Mouse (Mus musculus) spleen, embryonic (tissue): ENCODE measurements around the gene Grb7.

Source experiments
- CTCF ChIA-PET: fragments of 350-600 bp; sonication (Branson Sonifier 250); formaldehyde crosslinking; loops from one replicate; lab custom pipeline; 2022; lab: Charles Lee

Gene Grb7

DNA sequence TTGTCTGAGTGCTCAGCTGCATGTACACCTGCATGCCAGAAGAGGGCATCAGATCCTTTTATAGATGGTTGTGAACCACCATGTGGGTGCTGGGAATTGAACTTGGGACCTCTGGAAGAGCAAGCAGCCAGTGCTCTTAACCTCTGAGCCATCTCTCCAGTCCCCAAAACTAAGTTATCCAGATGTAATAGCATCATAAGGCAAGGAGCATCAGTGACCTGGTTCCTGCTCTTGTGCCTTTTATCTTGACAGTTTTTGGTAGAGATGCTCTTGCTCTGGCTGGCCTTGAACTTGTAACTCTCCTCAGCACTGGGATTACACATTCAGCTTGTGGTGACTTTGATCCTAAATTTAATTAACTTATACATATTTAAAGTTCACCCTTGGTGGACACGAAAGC is 2.5 kb upstream of the Grb7 start:
- CTCF ChIA-PET = interaction anchor here (0.5 to 1.3 kb wide), 2 partner anchors 75 to 958 kb away, joined by 3 read pairs; no protein-coding TSS in a partner anchor

DNA sequence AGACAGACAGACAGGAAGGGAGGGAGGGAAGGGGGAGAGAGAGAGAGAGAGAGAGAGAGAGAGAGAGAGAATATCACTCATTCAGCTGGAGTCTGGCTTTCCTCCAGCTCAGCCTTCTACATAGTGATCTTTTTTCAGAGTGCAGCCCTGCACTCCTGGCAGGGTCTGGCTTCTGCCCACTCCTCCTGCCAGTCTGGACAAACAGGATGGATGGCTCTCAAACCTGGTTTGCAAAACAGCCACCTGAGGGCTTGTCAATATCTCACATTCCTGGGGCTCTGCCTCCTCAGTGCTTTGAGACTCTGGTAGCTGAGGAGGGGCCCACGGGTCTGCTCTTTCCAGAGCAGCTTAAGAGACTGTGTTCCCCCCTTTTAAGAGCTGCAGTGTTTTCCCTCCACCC is 956 bp upstream of the Grb7 start:
- CTCF ChIA-PET = no interaction called here

DNA sequence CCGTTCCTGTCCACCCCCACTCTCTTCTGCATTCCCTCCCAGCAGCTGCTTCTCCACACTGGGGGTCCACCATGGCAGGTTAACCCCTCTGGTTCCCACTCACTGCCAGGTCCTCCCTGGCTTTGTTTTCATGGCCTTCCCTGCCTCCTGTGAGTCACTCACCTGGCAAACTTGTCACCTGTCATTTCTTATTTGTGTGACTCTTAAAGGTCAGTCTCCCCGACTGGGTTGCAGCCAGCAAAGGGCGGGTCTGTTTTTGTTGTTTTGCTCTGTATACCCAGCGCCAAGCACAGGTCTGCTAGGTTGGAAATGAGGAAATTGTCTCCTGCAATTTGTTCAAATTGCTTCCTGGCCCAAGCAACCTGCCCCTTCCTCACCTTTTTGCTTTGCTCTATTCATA is 515 bp upstream of the Grb7 start:
- CTCF ChIA-PET = no interaction called here

DNA sequence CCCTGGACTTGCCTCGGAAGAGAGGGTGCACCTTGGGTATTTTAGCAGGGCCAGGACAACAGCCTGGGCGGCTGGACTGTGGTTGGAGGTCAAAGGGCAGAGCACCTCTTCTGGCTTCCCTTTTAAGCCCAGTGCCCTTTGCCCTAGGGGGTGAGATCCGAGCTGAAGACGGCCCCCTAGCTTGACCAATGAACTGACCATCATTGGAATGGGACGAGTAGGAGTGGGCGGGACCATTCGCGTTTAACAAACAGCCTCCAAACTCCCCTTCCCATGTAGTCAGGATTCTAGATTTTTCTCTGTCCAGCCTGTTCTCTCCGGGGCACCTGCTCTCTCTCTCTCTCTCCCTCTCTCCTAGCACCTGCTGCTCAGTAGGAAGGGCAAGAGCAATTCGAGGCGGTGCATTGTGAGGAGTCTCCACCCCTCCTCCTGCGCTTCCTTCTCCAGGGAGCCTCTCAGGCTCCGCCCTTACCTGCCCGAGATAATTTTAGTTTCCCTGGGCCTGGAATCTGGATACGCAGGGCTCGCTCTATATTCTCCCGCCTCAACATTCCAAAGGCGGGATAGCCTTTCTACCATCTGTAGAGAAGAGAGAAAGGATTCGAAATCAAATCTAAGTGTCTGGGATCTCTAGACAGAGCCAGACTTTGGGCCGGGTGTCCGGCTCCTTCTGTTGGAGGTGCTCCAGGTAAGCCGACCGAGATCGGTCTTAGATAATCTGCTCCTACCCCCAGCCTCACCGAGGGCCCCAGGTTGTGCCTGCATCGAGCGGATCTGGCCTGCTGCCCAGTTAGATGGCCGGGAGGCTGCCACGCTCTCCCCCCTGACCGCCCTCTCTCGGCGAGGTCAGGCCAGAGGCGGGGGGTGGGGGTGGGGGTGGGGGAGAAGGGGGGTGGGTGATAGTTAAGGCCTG is 624 bp downstream of the Grb7 start:
- CTCF ChIA-PET = interaction anchor here (0.6 kb wide), 1 partner anchor 98 kb away, joined by 4 read pairs; no protein-coding TSS in a partner anchor

DNA sequence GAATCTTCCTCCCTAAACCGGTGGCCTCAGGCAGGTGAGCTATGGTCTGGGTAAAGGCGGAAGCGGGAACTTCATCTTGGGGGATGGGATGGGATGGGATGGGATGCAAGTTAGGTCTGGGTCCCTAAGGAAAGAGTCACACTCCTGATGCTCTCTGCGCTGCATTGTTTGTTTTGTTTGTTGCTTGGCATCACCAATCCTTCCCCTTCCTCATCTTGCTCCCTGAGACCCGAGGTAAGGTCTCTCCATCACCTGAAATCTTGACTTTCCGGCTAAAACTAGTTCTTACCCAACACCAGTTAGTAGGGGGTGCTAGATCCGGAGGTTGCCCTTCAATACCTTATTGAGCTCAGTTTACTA is 1.3 kb downstream of the Grb7 start:
- CTCF ChIA-PET = interaction anchor here (0.6 to 0.7 kb wide), 2 partner anchors 97 to 524 kb away, joined by 4 to 5 read pairs; no protein-coding TSS in a partner anchor

DNA sequence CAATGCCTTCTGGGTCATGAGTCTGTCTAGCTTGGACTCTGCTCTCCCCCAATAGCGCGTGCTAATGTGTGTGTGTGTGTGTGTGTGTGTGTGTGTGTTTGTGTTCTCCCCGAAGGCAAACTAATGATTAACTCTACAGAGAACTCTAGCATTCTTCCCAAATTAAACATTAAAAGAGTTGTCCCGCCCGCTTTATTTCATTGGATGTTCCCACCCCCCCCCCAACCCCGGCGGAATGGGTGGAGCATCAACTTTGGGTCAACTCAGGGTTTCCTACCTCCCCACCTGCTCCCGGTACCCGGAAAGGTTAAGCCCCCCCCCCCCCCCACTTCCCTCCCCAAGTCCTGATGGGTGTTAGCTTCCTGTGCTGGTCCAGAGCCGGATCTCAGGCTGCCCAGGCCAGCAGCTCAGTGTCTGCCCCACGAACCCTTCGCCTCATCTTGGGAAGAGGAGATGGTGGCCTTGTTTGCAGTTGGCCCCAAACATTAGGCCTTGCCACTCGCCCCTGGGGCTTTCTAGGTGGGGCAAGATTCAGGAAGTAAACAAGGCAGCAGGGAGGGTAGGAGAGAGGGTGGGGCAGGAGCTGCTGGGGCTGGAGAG is 2.1 kb downstream of the Grb7 start:
- CTCF ChIA-PET = interaction anchor here (0.7 kb wide), 1 partner anchor 523 kb away, joined by 5 read pairs; no protein-coding TSS in a partner anchor

DNA sequence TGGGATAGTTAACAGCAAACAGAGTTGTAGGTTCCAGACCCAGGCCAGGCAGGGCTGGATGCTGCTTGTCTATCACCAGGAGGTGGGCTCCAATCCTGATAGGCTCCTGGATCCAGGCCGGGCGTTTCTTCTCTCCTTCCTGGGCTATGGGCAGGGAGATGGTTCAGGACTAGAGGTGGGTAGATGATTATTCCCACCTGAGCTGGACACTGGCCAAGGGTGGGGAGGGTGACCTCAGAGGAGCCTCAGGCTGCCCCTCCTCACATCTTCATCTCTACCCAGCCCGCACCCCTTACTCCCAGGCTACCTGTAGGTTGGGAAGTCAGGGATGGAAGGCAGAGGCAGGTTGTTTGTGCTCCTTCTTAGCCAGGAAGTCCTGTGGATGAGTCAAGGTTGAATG is 3.2 kb downstream of the Grb7 start:
- CTCF ChIA-PET = no interaction called here

DNA sequence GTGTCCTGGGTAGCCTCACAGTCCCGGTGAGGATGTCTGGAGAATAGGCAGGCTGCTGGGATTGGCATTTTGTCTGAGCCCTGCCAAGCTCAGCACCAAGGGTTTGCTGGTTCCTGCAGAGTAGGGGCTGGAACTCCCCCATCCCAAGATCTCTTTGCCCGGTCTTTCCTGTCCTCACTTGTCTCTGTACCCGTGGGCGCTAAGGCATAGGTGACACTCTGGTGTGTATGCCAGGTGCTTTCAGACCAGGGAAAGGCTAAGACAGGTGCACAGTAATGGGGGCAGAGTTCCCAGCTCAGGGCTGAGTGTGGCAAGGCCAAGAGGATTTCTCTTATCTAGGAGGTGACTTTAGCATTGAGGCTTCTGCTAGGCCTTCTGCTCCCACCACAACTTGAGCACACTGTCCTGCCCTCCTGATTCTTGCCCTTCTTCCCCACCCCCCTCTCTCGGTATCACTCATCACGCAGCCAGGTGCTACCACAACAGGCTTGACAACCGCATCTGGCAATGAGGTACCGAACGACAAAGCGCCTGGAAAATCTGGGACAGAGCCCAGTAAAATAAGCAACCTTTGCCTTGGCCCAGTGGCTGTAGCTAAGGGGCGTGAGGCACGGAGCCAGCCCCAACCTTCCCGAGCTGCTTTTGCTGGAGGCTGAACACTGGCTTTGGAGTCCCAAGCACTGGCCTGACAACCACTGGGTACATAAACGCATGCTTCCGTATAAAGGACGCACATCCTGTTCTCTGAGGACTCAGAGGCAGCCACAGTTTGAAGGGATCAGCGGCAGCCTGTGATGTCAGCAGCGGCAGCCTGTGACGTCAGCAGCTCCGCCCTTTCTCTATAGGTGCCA is 4.0 kb downstream of the Grb7 start:
- CTCF ChIA-PET = interaction anchor here (0.6 kb wide), 1 partner anchor 240 kb away, joined by 3 read pairs; no protein-coding TSS in a partner anchor

DNA sequence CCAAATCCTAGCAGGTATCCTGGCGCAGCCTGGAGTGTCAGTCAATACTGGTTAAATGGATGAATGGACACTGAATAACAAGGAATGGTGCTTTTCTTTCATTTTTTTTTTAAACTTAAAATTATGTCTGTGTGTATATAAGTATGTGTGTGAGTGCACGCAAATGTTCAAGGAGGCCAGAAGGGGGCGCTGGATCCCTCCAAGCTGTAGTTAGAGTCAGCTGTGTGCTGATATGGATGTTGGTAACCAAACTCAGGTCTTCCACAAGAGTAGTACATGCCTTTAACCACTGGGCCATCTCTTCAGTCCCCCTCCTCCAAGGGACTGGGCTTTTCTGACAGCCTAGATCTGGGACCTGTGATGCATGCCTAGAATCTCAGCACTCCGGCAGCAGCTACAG is 9.3 kb downstream of the Grb7 start:
- CTCF ChIA-PET = no interaction called here

DNA sequence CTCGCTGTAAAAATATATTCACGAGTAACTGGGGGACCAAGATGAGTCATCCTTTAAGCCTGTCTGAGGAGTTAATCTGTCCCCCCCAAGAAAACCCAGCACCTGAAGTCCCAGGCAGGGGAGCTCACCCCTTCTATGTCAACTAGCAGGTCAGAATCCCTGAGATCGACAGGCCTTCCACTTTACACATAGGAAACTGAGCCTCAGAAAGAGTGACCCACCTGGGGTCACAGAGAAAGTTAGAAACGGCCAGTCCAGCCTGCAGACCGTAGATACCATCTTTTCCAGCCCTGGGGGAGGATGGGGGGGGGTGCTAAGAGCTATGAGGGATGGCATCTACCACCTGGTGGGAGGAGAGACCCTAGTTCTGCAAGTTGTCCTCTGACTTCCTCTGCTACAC is 10.4 kb downstream of the Grb7 start:
- CTCF ChIA-PET = interaction anchor here (0.7 to 0.8 kb wide), 2 partner anchors 59 to 67 kb away, joined by 3 read pairs; no protein-coding TSS in a partner anchor

DNA sequence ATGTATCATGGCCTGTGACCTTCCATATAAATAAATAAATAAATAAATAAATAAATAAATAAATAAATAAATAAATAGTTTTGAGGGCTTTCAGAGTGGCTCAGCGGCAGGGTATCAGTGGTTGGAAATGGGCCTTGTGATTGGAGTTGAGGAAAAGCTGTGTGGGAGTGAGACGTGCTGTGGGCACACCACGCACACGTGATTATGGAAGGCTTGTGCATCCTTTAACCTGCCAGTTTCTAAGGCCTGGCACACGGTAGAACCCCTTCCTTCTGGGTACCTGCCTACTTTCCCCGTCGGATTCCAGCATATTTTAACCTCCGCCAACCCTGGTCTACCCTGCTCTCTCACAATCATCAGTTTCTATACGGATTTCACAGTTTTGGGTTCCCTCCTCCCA is 10.8 kb downstream of the Grb7 start:
- CTCF ChIA-PET = interaction anchor here (0.8 kb wide), 1 partner anchor 67 kb away, joined by 3 read pairs; no protein-coding TSS in a partner anchor

DNA sequence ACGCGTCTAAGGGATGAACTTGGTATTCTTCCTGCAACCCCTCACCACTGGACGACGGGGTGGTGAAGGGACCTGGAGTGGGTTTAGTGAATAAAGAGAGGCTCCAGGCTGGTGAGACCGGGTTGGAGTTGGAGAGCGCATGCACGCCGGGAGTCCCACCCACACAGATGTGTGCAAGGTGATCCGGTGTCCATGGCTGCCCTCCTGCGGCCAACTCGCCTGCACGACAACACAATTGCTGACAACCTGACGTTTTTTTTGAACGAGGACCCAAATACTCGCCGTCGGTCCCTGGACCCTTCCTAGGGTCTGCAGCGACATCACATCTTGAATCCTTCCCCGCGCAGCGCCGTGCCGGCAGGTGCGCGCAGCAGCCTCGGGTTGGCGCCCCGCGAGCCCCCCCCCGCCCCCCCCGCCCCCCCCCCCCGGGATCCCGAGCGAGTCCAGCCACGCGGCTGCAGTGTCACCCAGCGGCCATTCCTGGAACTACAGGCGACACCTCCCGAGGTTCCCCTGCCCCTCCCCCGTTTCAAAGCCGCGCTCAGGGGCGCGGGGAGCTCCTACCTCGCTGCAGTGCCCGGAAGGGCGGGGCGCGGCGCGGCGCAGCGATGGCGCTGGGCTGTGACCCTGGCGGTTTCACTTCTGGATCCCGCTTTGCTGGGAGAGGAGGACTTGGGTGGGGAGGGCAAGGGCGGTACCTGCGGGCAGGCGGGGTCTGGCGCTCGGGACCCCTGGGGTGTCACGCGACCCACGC is 11.3 kb downstream of the Grb7 start:
- CTCF ChIA-PET = interaction anchor here (0.6 to 1.2 kb wide), 3 partner anchors 9 to 91 kb away, joined by 3 read pairs; no protein-coding TSS in a partner anchor

DNA sequence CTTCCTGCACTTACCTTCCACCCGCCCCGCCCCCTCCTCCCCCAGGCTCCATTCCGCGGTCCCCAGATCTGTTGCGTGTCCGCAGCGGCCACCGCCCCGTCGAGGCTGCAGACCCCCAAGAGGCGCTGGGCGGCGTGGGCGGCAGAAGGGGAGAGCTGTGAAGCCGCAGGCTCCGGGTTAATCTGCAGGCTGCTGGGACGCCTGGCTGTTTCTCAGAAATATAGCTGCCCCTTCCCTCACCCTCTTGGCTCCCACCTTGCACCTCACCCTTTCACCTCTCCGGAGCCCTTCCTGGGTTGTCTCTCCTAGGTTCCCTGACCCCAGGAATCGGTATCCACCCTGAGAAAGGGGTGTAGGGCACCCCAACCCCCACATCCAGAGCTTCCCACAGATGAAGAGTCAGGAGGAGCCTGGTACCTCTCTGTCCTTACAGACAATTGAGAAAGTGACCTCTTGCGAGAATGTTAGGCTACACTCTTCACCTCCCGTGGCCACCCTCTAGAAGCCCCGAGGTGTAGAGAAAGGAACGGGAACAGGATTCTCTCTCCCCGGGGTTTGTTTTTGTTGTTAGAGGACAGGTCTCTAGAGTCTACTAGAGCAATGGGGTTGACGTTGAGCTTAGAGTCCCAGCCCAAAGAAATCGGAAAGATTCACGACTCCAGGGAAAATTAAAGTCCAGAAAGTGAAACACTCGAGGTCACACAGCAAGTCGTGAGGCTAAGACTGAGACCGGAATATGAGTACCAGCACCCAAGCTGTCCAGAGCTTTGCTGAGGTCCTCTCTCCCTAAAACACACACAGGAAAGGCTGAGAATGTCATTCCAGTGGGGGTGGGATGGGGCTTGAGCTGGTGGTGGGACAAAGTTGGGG is 12.2 kb downstream of the Grb7 start:
- CTCF ChIA-PET = interaction anchor here (0.6 to 1.2 kb wide), 3 partner anchors 8 to 90 kb away, joined by 3 read pairs; no protein-coding TSS in a partner anchor

DNA sequence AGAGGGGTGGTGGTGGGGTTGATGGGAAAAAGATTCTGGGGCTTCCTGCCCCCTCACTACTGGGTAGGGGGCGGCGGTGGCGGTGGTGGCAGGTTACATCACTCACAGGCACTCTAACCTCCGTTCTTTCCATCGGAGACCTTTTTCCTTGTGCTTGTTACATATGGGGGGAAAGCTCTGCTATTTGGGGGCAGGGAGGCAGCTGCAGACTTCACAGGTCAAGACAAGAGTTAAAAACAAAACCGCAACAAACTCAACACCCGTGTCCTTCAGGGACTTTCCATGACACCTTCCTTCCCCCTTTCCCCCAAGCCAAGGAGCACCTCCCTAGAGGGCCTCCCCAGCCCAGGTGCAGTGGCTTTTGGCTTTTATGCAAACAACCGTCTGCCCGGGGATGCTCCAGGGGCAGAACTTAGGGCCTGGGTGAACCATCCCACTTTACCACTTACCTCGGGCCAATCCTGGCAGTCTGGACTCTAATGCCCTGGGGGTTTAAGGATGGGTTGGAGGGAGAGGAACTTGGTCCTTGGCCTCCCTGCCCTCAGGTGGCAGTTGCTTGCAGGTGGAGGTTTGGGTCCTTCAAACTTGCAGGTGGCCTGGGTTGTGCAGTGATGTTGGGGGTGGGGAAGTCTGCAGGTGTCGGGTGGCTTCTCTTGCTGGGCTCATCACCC is 13.0 kb downstream of the Grb7 start:
- CTCF ChIA-PET = interaction anchor here (0.7 to 0.8 kb wide), 2 partner anchors 13 to 17 kb away, joined by 3 read pairs; no protein-coding TSS in a partner anchor

DNA sequence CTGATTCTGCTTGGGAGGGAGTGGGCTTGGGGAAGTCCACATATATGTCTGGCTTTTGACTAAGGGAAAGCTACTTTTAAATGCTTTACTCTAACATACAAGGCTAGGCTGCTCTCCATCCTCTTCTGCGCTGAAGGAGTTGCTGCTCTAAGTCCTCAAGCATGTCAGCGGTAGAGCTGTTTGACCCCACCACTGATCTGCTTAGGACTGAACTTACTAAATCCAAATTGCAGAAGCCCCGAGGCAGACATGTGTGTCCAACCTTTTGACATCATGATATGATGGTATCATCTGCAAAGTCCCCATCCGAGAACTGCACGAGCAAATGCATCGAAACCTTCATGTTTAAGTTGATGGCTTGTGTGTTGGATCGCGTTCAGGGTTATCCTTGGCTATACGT is 13.7 kb downstream of the Grb7 start:
- CTCF ChIA-PET = interaction anchor here (0.8 kb wide), 1 partner anchor 16 kb away, joined by 3 read pairs; no protein-coding TSS in a partner anchor

DNA sequence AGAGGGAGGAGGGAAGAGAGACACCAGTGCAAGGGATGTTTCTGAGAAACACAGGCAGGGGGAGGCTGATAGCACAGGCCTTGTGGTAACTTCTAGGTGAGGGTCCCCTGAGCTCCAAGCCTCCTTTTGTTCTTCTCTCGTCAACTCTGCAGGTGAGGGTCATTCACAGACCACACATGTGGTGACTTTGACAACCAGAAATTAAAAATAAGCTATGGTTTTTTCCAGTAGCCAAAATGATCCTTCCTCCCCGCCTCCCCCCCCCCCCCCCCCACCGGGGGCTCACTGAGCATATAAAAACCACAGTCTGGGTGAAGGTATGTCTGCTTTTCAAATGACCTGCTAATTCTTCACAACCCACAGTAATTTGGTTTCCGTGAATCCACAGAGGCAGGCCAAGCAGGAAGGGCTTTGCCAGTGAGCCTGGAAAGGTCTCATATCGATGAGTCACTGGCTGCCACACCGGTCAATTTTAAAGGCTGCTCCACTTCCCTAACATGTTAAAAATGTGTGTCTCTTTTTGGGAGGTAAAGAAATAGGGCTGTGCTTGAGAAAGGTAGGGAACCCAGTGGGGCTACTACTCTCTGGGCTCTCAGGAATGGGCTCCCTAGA is 15.0 kb downstream of the Grb7 start:
- CTCF ChIA-PET = interaction anchor here (0.5 to 1.1 kb wide), 2 partner anchors 9 to 13 kb away, joined by 3 read pairs; no protein-coding TSS in a partner anchor

DNA sequence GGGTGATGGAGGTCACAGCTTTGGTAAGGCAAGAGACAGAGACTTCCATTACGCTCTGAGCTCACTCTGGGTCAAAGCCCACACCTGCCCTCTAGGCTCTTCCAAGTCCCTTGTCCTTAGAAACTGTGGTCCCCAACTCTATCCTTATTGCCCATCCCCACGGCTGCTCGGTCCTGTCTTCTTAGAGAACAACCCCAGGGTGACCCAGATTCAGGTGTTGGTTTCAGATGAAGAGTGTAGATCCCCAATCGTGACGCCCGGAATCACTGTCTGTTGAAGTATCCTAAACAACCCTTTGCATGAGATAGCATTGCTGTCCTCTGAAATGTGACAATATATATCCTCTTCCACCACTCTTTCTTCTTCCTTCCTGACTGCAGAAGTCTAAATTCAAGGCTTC is 16.1 kb downstream of the Grb7 start:
- CTCF ChIA-PET = interaction anchor here (1.1 kb wide), 1 partner anchor 8 kb away, joined by 3 read pairs; no protein-coding TSS in a partner anchor

DNA sequence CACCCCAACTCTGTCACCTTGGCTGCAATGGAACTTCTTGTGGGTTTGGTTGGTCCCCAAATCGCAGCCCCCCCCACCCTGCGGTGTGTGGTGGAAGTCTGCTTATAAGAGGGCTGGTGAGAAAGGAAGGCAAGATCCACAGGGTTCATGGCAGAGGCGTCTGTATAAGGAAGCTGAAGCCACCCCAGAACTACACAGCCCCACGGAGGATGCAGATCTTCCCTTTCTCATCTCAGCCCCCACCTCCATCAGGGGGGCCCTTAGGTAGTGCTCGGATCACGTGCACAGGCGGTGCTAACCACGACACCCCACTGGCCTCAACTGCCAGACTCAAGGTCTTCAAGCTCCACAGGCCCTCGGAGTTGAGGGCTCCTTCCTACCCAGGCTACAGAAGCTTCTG is 17.7 kb downstream of the Grb7 start:
- CTCF ChIA-PET = interaction anchor here (0.7 to 1.5 kb wide), 3 partner anchors 31 to 132 kb away, joined by 3 to 12 read pairs (median 8); no protein-coding TSS in a partner anchor
